In genomic region chr10:53052521-53052920, GRCm38 (mm10) we compare ENCODE assay signal across 18 mouse cellular contexts.
"Had no signal": no experiment of that assay in that cellular context is flagged by ENCODE, and none has a peak within 500 bp of the region (broad histone marks: within the 10 kb centered on the region; RNA-seq: fewer than 3 reads in every experiment).

No protein-coding gene starts in this region.

- H3K4me1 ChIP-seq: midbrain, embryonic 10.5 days; midbrain, embryonic 12.5 days; neural tube, embryonic 13.5 days; neural tube, embryonic 15.5 days had no signal

- H3K27me3 ChIP-seq: midbrain, embryonic 12.5 days; neural tube, embryonic 13.5 days; neural tube, embryonic 15.5 days had no signal

- H3K36me3 ChIP-seq: midbrain, embryonic 10.5 days; midbrain, embryonic 12.5 days; neural tube, embryonic 15.5 days had no signal

- H3K27ac ChIP-seq: midbrain, embryonic 10.5 days; midbrain, embryonic 12.5 days; neural tube, embryonic 13.5 days; neural tube, embryonic 15.5 days had no signal

- DNase-seq: lung, embryonic 14.5 days; lung, postnatal 10 days; lung, postnatal 4 days; midbrain, embryonic 14.5 days; retina, postnatal 1 day; right cerebral cortex, adult 18-20 months; right cerebral cortex, postnatal 25 days; right cerebral cortex, postnatal 4 days; spleen, adult 18-20 months; thymus, adult 18-20 months; thymus, postnatal 14 days; thymus, postnatal 36 days had no signal

- ATAC-seq: midbrain, embryonic 16.5 days had no signal

- H3K9ac ChIP-seq: lung, embryonic 14.5 days; midbrain, embryonic 12.5 days; neural tube, embryonic 13.5 days; neural tube, embryonic 15.5 days had no signal

- H3K4me2 ChIP-seq: lung, embryonic 14.5 days; midbrain, embryonic 12.5 days; neural tube, embryonic 13.5 days; neural tube, embryonic 15.5 days had no signal

- H3K4me3 ChIP-seq: midbrain, embryonic 10.5 days; midbrain, embryonic 12.5 days; myocyte; neural tube, embryonic 13.5 days; neural tube, embryonic 15.5 days had no signal

- H3K9me3 ChIP-seq: neural tube, embryonic 15.5 days had no signal
